Comparison of ENCODE assay signal across 23 mouse cellular contexts in genomic region chr2:6188891-6189674, GRCm38 (mm10). TPM values are rescaled to one million over a fixed set of nuclear protein-coding genes. Genes with fewer than 3 reads are reported as not detected.
A peak's percentile ranks its signal among the peaks of the same experiment; 100 is the strongest.
DNase-seq lines count a peak whose midpoint lies in the region; ATAC-seq and TF ChIP-seq lines count a peak whose summit lies in the region.
"Had no signal": no experiment of that assay in that cellular context is flagged by ENCODE, and none has a peak within 500 bp of the region (broad histone marks: within the 10 kb centered on the region; RNA-seq: fewer than 3 reads in every experiment).

No protein-coding gene starts in this region.

- H3K27ac ChIP-seq in liver, embryonic 14.5 days = no peak overlapping the region
- H3K27ac ChIP-seq in liver, embryonic 11.5 days (ENCODE audit: low read depth, low read length) = no peak overlapping the region
- no peak overlapping the region for H3K27ac ChIP-seq in MEL (ENCODE audit: control insufficient read depth, low read depth, low read length)
- H3K27ac ChIP-seq: embryonic facial prominence, embryonic 10.5 days; forebrain, embryonic 12.5 days; heart, embryonic 15.5 days; hindbrain, embryonic 10.5 days; limb, embryonic 13.5 days; midbrain, embryonic 15.5 days; neural tube, embryonic 15.5 days had no signal

- WGBS in liver, embryonic 14.5 days (ENCODE audit: insufficient replicate concordance) = 54% methylated on average over 11 of the region's 11 CpGs
- 71% methylated on average over 11 of the region's 11 CpGs for WGBS in liver, embryonic 11.5 days

- ATAC-seq in liver, embryonic 14.5 days (ENCODE audit: insufficient read depth) = no peak
- no peak for ATAC-seq in liver, embryonic 11.5 days (replicated peaks; ENCODE audit: low FRiP score)
- ATAC-seq in monocyte, adult 5-6 weeks (replicated peaks; ENCODE audit: insufficient number of reproducible peaks, low FRiP score, low TSS enrichment, poor library complexity, severe bottlenecking) = peak; percentile 19; the same call in 1 of the 2 replicates
- ATAC-seq: activated CD4-positive, CD25-positive, alpha-beta regulatory T cell, adult 4 months; midbrain, embryonic 15.5 days had no signal

- no peaks in the 10 kb centered on the region for H3K4me1 ChIP-seq in liver, embryonic 14.5 days (replicated peaks; ENCODE audit: control insufficient read depth in 2 of 2, insufficient read depth in 2 of 2, low read length in 1 of 2)
- no peaks in the 10 kb centered on the region for H3K4me1 ChIP-seq in liver, embryonic 11.5 days (replicated peaks; ENCODE audit: control insufficient read depth, insufficient read depth, low read length)
- H3K4me1 ChIP-seq in MEL (ENCODE audit: control insufficient read depth in 1 of 2, insufficient read depth in 2 of 2, low read length in 2 of 2) = no peaks in the 10 kb centered on the region

- TF ChIP-seq EP300 in liver, embryonic 14.5 days (IDR thresholded peaks at IDR 0.05; ENCODE audit: low read depth) = no peak
- TF ChIP-seq EP300 in MEL (IDR thresholded peaks at IDR 0.05; ENCODE audit: low read depth in 1 of 2, low read length in 2 of 2) = no peak

- H3K9ac ChIP-seq in liver, embryonic 14.5 days (replicated peaks) = no peak overlapping the region
- H3K9ac ChIP-seq in liver, embryonic 11.5 days (ENCODE audit: low read depth, low read length) = no peak overlapping the region
- H3K9ac ChIP-seq in MEL (ENCODE audit: control insufficient read depth, low read depth, low read length, poor library complexity, severe bottlenecking) = no peak overlapping the region
- H3K9ac ChIP-seq: forebrain, embryonic 12.5 days; heart, embryonic 15.5 days; limb, embryonic 13.5 days; midbrain, embryonic 15.5 days; neural tube, embryonic 15.5 days had no signal

- no peak overlapping the region for H3K4me2 ChIP-seq in liver, embryonic 14.5 days (ENCODE audit: low read depth)
- no peak overlapping the region for H3K4me2 ChIP-seq in liver, embryonic 11.5 days
- H3K4me2 ChIP-seq: forebrain, embryonic 12.5 days; heart, embryonic 15.5 days; limb, embryonic 13.5 days; midbrain, embryonic 15.5 days; neural tube, embryonic 15.5 days had no signal

- no peaks in the 10 kb centered on the region for H3K79me2 ChIP-seq in MEL (ENCODE audit: control insufficient read depth, insufficient read depth, low read length, poor library complexity)

- no peak overlapping the region for H3K4me3 ChIP-seq in liver, embryonic 14.5 days (ENCODE audit: insufficient read depth in 1 of 2, low read depth in 2 of 2, low read length in 2 of 2)
- no peak overlapping the region for H3K4me3 ChIP-seq in liver, embryonic 11.5 days (ENCODE audit: low read depth, low read length)
- H3K4me3 ChIP-seq in MEL (ENCODE audit: control insufficient read depth in 1 of 2, insufficient read depth in 1 of 2, low read depth in 2 of 2, low read length in 2 of 2) = no peak overlapping the region
- H3K4me3 ChIP-seq: embryonic facial prominence, embryonic 10.5 days; forebrain, embryonic 12.5 days; heart, embryonic 15.5 days; hindbrain, embryonic 10.5 days; limb, embryonic 13.5 days; midbrain, embryonic 15.5 days; neural tube, embryonic 15.5 days had no signal

- H3K36me3 ChIP-seq in liver, embryonic 14.5 days (replicated peaks; ENCODE audit: control insufficient read depth, insufficient read depth, low read depth) = no peaks in the 10 kb centered on the region
- no peaks in the 10 kb centered on the region for H3K36me3 ChIP-seq in liver, embryonic 11.5 days (ENCODE audit: control insufficient read depth, insufficient read depth, low read length)
- no peaks in the 10 kb centered on the region for H3K36me3 ChIP-seq in MEL (ENCODE audit: control insufficient read depth in 1 of 2, insufficient read depth in 2 of 2, low read length in 2 of 2)
- H3K36me3 ChIP-seq: embryonic facial prominence, embryonic 10.5 days; forebrain, embryonic 12.5 days; heart, embryonic 15.5 days; hindbrain, embryonic 10.5 days; limb, embryonic 13.5 days; midbrain, embryonic 15.5 days; neural tube, embryonic 15.5 days had no signal

- TF ChIP-seq POLR2A in MEL (IDR thresholded peaks at IDR 0.05; ENCODE audit: control insufficient read depth in 1 of 2, insufficient read depth in 1 of 2, low read depth in 1 of 2, low read length in 2 of 2, poor library complexity in 1 of 2) = no peak

- H3K9me3 ChIP-seq in liver, embryonic 14.5 days (ENCODE audit: control insufficient read depth, low read length) = no peaks in the 10 kb centered on the region
- H3K9me3 ChIP-seq in liver, embryonic 11.5 days (ENCODE audit: control insufficient read depth, low read length) = peaks cover 4% of the 10 kb centered on the region; the same call in 1 of the 2 replicates
- H3K9me3 ChIP-seq in MEL (replicated peaks; ENCODE audit: insufficient read depth, low read length) = no peaks in the 10 kb centered on the region
- H3K9me3 ChIP-seq: forebrain, embryonic 12.5 days; heart, embryonic 15.5 days; hindbrain, embryonic 10.5 days; midbrain, embryonic 15.5 days had no signal

- no peaks in the 10 kb centered on the region for H3K27me3 ChIP-seq in liver, embryonic 14.5 days (ENCODE audit: control insufficient read depth, insufficient read depth, low read length)
- peaks cover 3% of the 10 kb centered on the region for H3K27me3 ChIP-seq in liver, embryonic 11.5 days (replicated peaks; ENCODE audit: control insufficient read depth, insufficient read depth, low read length)
- no peaks in the 10 kb centered on the region; a peak in 1 of 4 replicates for H3K27me3 ChIP-seq in MEL (ENCODE audit: control insufficient read depth in 1 of 2, insufficient read depth in 2 of 2, low read length in 2 of 2)
- H3K27me3 ChIP-seq: forebrain, embryonic 12.5 days; heart, embryonic 15.5 days; midbrain, embryonic 15.5 days had no signal

- 0 out of 2 replicates have a peak, but pooled peaks have one; percentile 6 for TF ChIP-seq CTCF in liver, embryonic 14.5 days (IDR thresholded peaks at IDR 0.05; ENCODE audit: low read depth)
- peak in 1 of 3 experiments; percentile 5; a peak in 1 of 6 replicates for TF ChIP-seq CTCF in MEL (IDR thresholded peaks at IDR 0.05 in 2 of 3, conservative IDR thresholded peaks at IDR 0.05 in 1 of 3; ENCODE audit: control insufficient read depth in 1 of 3, insufficient read depth in 1 of 3, low read depth in 2 of 3, low read length in 3 of 3, poor library complexity in 1 of 3, severe bottlenecking in 1 of 3)

- TF ChIP-seq RAD21 in MEL (IDR thresholded peaks at IDR 0.05; ENCODE audit: low read depth, low read length) = peak; percentile 25

- peak; percentile 69 for DNase-seq in heart, adult 11 months
- DNase-seq in heart, postnatal 4 days = no peak
- DNase-seq in liver, embryonic 14.5 days (ENCODE audit: low read depth in 3 of 3, low spot score in 3 of 3) = no peak
- DNase-seq in liver, embryonic 11.5 days (ENCODE audit: low spot score) = no peak
- DNase-seq in MEL (ENCODE audit: low read depth, low spot score) = no peak
- DNase-seq in left cerebral cortex, postnatal 14 days (ENCODE audit: low spot score in 2 of 2) = no peak
- DNase-seq in cerebellum, postnatal 36 days = no peak
- DNase-seq: adrenal gland, postnatal 10 days; gastrocnemius, postnatal 10 days; kidney, postnatal 14 days; lung, postnatal 10 days; right cerebral cortex, postnatal 14 days; thymus, postnatal 14 days had no signal

- intact Hi-C loops in left cerebral cortex, postnatal 14 days (cut with DNase I) = no loop called here

TF ChIP-seq in MEL, 35 proteins besides CTCF, POLR2A, EP300 and RAD21:
- TF ChIP-seq GATA1 (IDR thresholded peaks at IDR 0.05; ENCODE audit: low read depth, low read length) (no peak), NELFE (IDR thresholded peaks at IDR 0.05; ENCODE audit: low read depth, low read length) (no peak), BHLHE40 (IDR thresholded peaks at IDR 0.05; ENCODE audit: borderline replicate concordance, low read depth, low read length) (no peak), TCF12 (IDR thresholded peaks at IDR 0.05; ENCODE audit: low read depth, low read length) (no peak), USF2 (IDR thresholded peaks at IDR 0.05; ENCODE audit: borderline replicate concordance in 1 of 2, insufficient read depth in 1 of 2, low read depth in 1 of 2, low read length in 2 of 2) (no peak), E2F4 (IDR thresholded peaks at IDR 0.05; ENCODE audit: borderline replicate concordance, low read depth, low read length) (no peak)

RNA-seq across cellular contexts. Expression of gene Echdc3, which starts 23.8 kb away (rescaled TPM):
- 10 to 100 TPM in 1 of 2 experiments, 1 to 10 TPM in 1; 9.9 to 12.2 TPM for total RNA-seq in heart, postnatal 4 days (2021)
- polyA plus RNA-seq in liver, embryonic 14.5 days (2012; rRNA removed) = 7.3 and 8.7 TPM in 2 replicates
- 8.8 and 11.4 TPM in 2 replicates for polyA plus RNA-seq in liver, embryonic 14.5 days (2014; fragmentation: Nextera tagmentation; extraction: Ambion mirVana)
- polyA plus RNA-seq in liver, embryonic 11.5 days (2014; fragmentation: Nextera tagmentation; extraction: Ambion mirVana) = 5.3 and 6.4 TPM in 2 replicates
- not detected in 2 replicates for total RNA-seq in MEL (2012; rRNA removed)
- polyA plus RNA-seq in MEL (2012; ENCODE audit: insufficient read depth in 1 of 2, insufficient read length in 2 of 2, low read depth in 1 of 2, low replicate concordance in 2 of 2, missing spikeins in 1 of 2) = not detected
- 0.19 TPM in 1 of 3 replicates, not detected in the others for total RNA-seq in monocyte, adult 5-6 weeks (2017)
- total RNA-seq in left cerebral cortex, postnatal 14 days (2021) = under 1 TPM; 0.37 to 0.70 TPM
- polyA plus RNA-seq: activated CD4-positive, CD25-positive, alpha-beta regulatory T cell, adult 4 months had no signal

RNA-seq across cellular contexts. Expression of gene Proser2, which starts 59.1 kb away (rescaled TPM):
- 10 to 100 TPM; 13.3 to 15.6 TPM for total RNA-seq in heart, postnatal 4 days (2021)
- 1.6 and 2.1 TPM in 2 replicates for polyA plus RNA-seq in liver, embryonic 14.5 days (2012; rRNA removed)
- polyA plus RNA-seq in liver, embryonic 14.5 days (2014; fragmentation: Nextera tagmentation; extraction: Ambion mirVana) = 3.0 and 3.6 TPM in 2 replicates
- polyA plus RNA-seq in liver, embryonic 11.5 days (2014; fragmentation: Nextera tagmentation; extraction: Ambion mirVana) = 8.9 and 10.3 TPM in 2 replicates
- not detected in 2 replicates for total RNA-seq in MEL (2012; rRNA removed)
- polyA plus RNA-seq in MEL (2012; ENCODE audit: insufficient read depth in 1 of 2, insufficient read length in 2 of 2, low read depth in 1 of 2, low replicate concordance in 2 of 2, missing spikeins in 1 of 2) = not detected
- total RNA-seq in monocyte, adult 5-6 weeks (2017) = 0.29 TPM in 1 of 3 replicates, not detected in the others
- total RNA-seq in left cerebral cortex, postnatal 14 days (2021) = 1 to 10 TPM; 3.1 to 4.5 TPM
- total RNA-seq: megakaryocyte-erythroid progenitor cell, adult 5-6 weeks had no signal
- polyA plus RNA-seq: activated CD4-positive, CD25-positive, alpha-beta regulatory T cell, adult 4 months had no signal
